Mouse (Mus musculus) spleen, postnatal 14 days (tissue): ENCODE data around the gene Aars2.

Experiments
- DNase-seq, 2 experiments: peaks; one replicate each; pipeline ENCODE4 v3.0.0; 2021 to 2022; ENCODE audit warnings: low spot score in 2 of 2

Aars2 gene

DNA sequence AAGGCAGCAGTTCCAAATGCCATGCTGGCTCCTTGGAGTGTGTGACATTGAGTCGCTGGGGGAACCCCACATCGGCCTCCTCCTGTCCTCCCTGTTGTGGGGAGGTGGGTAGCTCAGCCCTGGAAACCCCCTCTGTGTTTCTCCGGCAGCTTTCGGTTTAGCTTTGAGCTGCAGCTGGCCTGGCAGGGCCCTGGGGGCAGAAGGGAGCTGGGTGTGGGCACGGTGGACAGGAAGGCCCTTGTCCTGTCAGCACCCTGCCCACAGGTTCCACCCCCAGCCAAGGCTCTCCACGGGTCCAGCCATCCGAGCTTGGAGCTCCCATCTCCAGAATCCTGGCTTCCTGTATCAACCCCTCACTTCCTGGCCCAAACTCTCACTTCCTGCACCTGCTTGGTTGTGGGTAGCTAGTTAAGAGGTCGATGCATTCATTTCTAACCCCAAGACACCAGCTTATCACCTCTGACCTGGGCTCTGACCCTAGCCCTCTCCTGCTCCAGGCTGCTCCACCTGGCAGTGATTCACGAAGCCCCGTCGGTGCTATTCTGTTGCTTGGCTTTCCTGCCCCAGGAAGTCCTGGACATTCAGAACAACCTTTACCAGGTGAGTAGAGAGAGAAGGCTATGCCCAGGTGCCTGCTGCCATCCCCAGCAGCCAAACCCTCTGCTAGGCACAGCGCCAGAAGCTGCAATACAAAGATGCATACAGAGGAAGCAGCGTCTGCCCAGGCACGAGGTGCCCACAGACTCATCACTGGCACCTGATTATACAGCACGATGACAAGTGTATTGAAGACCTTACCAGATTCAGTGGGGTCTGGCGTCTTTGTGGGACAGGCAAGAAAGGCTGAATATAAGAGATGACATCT, 51.6 kb downstream of the Aars2 start:
- DNase-seq, result no peak

DNA sequence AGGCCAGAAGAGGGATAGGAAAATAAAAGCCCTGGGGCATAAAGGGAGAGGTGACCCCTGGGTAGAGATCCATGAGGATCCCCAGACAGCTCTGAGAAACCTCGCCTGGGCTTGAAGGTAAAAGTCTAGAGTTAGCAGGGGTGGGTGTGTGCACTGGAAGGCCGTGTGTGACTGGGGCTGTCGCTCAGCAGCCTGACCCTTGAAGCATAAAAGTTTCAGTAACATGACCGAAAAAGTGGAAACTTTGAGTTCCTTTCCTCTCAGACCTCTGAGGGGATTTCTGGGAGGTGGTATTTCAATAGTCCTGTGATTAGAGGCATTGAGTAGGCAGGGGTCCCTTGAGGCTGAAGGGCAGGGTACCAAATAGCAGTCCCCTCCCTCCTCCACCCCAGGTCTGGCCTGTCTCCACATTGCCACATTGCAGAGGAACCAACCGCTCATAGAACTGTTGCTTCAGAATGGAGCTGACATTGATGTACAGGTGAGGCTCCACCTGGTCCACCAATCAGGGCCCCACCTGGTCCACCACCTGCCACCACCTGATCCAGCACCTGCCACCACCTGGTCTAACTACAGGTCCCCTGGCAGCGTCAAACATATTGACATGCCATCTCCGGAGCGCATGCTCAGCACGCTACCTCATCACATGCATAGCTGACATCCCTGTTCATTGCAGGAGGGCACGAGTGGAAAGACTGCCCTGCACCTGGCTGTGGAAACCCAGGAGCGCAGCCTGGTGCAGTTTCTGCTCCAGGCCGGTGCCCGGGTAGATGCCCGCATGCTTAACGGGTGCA, 53.3 kb downstream of the Aars2 start:
- DNase-seq, result no peak

DNA sequence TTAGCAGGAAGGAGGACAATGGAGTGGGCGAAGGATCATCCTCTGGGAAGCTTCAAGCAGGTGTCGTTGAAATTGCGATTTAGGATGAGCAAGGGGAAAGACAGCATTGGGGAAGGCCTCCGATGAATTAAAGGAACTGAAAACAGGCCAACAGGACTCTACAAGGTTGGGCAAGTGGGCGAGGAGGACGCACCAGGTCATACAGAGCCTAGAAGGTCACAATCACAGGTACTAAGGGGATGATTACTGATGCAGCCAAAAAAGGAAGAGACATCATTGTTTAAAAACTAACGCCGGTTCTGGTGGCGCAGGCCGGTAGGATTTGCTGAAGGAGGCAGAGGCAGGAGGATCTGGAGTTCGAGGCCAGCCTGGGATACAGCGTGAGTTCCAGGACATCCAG, 56.6 kb downstream of the Aars2 start:
- no peak for DNase-seq

DNA sequence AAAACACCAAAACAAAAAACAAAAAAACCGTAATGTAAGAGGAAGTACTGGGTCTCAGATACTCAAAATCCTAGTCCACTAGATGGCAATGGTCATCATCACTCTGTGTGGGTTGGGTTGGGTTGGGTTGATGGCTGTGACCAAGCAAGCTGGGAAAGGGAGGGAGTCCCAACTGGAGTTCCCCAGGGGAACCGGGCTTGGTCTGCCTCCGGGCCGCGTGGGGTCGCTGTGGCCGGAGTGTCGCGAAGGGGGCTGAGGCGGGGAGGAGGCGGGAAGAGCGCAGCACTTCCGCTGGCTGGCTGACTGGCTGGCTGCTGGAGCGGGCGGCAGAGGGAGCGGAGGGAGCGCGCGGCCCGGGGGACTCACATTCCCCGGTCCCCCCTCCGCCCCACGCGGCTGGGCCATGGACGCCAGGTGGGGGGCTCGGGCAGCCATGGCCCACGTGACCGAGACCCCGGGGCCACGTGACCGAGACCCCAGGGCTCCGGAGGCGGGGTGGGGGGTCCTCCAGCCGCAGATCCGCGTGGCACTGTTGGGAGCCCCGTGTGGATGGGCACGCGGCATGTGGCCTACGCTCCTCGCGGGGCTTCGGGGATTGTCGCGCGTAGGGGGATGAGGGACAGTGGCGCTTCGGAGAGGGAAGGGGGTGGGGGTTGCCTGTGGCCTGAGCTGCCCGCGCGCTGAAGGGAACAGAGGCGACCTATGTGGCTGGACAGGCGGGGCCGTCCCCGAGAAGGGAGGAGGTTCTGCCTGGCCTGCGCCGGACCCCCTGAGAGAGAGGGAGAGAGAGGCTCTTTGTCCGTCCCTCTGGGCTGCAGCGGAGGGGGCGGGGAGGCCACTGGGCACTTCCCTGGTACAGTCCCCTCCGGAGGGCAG, 57.3 kb downstream of the Aars2 start, which contains the start of gene Slc35b2:
Gene Slc35b2, plus strand, starts transcription at position 220 of the 876 bp plus-strand sequence.
- peak; percentile 75 to 84 for DNase-seq

DNA sequence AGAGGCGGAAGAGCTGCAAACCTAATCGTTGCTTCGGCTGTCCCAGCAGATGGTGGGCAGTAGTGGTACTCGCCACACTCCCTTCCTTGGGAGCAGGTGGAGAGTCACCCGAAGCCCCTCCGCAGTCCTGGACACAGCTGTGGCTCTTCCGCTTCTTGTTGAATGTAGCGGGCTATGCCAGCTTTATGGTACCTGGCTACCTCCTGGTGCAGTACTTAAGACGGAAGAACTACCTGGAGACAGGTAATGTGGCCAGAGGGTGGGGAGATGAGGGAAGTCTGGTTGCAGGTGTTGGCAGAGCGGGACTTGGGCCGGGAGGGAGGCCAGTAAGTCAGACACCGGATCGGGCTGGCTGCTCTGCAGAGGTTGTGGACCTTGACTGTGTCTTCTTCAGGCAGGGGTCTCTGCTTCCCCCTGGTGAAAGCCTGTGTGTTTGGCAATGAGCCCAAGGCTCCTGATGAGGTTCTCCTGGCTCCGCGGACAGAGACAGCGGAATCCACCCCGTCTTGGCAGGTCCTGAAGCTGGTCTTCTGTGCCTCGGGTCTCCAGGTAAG, 58.0 kb downstream of the Aars2 start:
- no peak for DNase-seq

DNA sequence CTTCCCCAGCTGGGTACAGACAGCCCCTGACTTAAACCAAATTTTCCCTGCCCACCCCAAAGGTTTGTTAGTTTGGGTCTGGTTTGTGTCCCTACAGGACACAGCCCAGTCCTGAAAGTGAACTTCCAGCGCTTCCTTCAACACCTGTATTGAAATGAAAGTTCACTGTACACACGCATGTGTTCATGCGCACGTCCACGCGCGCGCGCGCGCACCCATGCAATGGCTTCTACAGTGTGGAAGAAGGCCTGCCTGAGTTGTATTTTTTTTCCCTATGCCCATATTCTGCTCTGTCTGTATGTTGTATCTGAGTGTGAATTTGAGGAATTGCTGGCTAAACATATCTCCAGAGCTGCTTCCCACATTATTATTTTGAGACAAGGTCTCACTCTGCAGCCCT, 58.5 kb downstream of the Aars2 start:
- DNase-seq, result no peak

DNA sequence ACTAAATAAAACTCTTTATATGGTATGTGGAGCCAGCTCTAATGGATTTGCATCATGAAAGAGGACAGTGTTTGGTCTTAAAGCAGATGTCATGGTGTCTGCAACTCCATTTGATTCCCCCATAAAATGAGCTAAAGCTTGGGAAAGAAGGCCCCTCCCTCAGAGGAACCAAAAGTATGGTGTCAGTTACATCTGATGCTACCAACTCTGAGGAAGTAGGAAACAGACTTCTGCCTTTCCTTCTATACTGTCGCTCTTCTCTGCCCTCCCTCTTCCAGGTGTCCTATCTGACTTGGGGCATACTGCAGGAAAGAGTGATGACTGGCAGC, 59.4 kb downstream of the Aars2 start:
- DNase-seq, result no peak

DNA sequence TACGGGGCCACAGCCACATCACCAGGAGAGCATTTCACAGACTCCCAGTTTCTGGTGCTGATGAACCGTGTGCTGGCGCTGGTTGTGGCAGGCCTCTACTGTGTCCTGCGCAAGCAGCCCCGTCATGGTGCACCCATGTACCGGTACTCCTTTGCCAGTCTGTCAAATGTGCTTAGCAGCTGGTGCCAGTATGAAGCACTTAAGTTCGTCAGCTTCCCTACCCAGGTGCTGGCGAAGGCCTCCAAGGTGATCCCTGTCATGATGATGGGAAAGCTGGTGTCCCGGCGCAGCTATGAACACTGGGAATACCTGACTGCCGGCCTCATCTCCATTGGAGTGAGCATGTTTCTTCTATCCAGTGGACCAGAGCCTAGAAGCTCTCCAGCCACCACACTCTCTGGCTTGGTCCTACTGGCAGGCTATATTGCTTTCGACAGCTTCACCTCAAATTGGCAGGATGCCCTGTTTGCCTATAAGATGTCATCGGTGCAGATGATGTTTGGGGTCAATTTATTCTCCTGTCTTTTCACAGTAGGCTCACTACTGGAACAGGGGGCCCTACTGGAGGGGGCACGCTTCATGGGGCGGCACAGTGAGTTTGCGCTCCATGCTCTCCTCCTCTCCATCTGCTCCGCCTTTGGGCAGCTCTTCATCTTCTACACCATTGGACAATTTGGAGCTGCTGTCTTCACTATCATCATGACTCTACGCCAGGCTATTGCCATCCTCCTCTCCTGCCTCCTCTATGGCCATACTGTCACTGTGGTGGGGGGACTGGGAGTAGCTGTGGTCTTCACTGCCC, 59.9 kb downstream of the Aars2 start:
- no peak for DNase-seq

DNA sequence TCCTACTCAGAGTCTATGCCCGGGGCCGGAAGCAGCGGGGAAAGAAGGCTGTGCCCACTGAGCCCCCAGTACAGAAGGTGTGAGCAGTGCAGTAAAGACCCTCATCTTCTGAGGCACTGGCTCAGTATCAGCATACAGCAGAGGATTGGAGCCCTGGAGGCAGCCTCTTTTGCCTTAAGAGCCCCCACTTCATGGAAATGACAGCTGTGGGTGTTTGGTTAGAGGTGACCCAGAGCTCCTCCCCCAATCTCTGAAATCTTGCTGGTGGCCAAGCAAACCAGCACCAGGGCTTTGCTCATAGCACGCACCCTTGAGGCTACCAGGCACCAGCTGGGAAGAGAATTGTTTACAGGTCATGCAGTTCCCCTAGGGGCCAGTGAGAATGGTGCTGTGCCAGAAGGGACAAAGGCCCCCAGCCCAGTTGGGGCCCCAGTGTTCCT, 60.5 kb downstream of the Aars2 start:
- no peak for DNase-seq

DNA sequence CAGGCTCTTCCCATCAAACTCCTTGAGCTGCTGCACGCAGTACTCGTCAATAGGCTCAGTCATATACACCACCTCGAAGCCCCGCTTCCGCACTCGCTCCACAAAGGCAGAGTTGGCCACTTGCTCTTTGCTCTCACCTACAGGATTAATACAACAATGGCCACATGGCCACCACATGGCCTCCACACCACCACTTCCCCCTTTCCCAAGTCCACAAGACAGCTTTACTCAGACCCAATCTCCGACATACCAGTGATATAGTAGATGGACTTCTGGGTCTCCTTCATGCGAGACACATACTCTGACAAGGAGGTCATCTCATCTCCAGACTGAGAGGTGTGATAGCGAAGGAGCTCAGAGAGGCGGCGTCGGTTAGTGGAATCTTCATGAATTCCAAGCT, 62.3 kb downstream of the Aars2 start:
- no peak for DNase-seq

DNA sequence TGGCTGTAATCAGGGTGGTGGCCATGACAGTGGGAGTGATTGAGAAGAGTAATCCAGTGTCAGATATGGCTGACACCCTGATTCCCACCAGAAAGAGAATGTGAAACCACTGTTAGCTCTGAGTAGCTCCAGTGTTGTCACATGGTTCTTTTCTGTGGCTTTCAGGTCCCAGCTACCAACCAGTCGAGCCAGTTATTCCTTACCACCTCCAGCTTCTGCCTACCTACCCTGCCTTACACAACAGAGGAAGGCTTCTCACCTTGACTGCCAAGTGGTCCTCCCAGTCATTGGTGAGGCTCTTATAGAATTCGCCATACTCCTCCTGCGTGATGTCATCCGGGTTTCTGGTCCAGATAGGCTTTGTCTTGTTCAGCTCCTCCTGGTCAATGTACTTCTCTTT, 63.4 kb downstream of the Aars2 start:
- DNase-seq, result no peak
